Mouse (Mus musculus) frontal cortex, adult (tissue): ENCODE measurements around the gene Hist2h2ab.
"Not testable (repeated sequence)": the region's sequence is repeated elsewhere in the genome, so short reads cannot be mapped to it uniquely, and the experiment has no call there.

Experiments
- ATAC-seq: cut with Nextera tagmentation; 2 replicates; pipeline ENCODE4 v1.9.2; 2017; ENCODE audit warnings: mild to moderate bottlenecking, moderate library complexity, mixed read lengths; ENCODE audit not compliant: low TSS enrichment

Gene Hist2h2ab

DNA sequence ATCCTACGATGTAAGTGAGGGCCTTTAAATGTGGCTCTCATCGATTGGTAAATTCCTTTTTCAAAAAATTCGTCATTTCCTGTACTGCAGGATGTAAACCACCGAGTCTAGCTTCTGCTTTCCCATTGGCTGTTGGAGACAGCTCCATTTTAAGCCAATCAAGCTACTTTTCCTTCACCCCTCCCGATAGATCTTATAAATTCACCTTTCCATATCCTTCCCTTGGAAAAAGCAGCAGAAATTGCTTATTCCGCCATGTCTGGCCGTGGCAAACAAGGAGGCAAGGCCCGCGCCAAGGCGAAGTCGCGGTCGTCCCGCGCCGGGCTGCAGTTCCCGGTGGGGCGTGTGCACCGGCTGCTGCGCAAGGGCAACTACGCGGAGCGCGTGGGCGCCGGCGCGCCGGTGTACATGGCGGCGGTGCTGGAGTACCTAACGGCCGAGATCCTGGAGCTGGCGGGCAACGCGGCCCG is at the start of gene Hist2h2ab, which contains the start of gene Bola1:
Gene Hist2h2ab (plus strand): TSS at position 205 of the 470 bp plus-strand sequence.
Gene Bola1 (minus strand): TSS at position 49 of the 470 bp plus-strand sequence.
- peak; percentile 88 for ATAC-seq

DNA sequence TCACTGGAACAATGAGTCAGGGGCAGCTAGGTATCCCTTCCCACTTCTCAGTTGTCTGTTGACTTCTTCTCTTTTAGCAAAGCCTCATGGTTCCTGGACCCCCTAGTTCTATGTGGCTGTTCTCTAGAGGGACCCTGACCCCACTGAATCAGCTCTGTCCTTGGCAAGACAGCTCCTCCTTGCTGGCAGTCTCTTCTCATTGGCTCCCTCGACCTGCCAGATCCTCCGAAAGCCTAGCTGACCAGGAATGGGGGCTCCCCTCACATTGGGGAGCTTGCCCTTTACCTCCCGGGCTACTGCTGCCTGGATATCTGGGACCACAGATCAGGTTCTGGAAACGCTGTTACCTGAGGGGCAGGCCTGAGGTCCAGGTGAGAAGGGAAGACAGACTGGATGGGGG is 49.4 kb upstream of the Hist2h2ab start:
- no peak for ATAC-seq

DNA sequence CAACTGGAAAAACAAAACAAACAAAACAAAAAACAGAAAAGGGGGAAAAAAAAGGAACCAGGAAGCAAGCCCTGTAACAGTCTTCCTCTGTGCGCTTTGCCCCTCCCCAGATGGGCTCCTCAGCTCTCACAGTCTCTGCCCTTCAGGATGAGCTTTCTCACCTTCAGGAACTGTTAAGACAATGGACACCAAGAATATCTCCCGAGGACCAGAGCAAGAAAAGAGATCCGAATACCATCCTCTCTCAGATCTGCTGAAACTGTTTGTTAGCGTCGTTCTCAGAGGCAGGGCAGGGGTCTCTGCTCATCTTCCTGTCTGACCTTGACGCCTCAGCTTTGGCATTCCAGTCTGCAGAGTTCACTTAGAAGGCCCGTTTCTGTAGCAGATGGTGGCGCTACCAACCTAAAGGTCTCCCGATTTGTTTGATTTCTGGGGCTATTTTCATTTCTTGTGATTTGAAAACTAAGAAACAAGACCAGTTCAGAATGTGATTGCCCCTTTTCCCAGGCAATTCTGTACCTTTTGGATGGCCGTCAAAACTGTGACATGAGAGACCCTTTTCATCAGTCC is 48.6 kb upstream of the Hist2h2ab start:
- ATAC-seq, result no peak

GRCm38 (mm10) chr3:96171583-96172196 is 48.0 kb upstream of the Hist2h2ab start:
- 0 out of 2 replicates have a peak, but pooled peaks have one; percentile 14 for ATAC-seq

- peak; percentile 86 for ATAC-seq
Measured at GRCm38 (mm10) chr3:96172197-96173178, 47.2 kb upstream of the Hist2h2ab start, which contains the start of gene Sf3b4. Gene Sf3b4, plus strand, starts transcription at chr3:96172332.

GRCm38 (mm10) chr3:96173185-96173584 is 46.5 kb upstream of the Hist2h2ab start:
- no peak for ATAC-seq

- ATAC-seq, result not testable (repeated sequence)
Measured at GRCm38 (mm10) chr3:96174042-96174441, 45.6 kb upstream of the Hist2h2ab start.

- ATAC-seq, result no peak
Measured at GRCm38 (mm10) chr3:96175251-96175650, 44.4 kb upstream of the Hist2h2ab start.

DNA sequence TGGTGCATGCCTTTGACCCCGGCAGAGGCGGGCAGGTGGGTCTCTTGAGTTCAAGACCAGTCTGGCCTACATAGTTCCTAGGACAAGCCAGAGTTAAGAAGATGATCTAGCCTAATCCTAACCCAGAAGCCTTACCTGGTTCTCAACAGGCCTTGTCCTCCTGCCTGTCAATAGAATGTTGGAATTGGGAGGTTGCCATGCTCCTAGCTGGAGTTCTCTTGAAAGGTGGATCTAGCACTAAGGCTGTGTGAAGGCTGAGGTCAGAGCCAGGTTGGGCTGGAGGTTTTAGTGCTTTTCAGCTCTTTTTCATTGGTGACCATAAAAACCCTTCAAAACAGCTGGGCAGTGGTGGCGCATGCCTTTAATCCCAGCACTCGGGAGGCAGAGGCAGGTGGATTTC is 41.2 kb upstream of the Hist2h2ab start:
- ATAC-seq, result no peak

GRCm38 (mm10) chr3:96178902-96179301 is 40.8 kb upstream of the Hist2h2ab start:
- ATAC-seq, result no peak

DNA sequence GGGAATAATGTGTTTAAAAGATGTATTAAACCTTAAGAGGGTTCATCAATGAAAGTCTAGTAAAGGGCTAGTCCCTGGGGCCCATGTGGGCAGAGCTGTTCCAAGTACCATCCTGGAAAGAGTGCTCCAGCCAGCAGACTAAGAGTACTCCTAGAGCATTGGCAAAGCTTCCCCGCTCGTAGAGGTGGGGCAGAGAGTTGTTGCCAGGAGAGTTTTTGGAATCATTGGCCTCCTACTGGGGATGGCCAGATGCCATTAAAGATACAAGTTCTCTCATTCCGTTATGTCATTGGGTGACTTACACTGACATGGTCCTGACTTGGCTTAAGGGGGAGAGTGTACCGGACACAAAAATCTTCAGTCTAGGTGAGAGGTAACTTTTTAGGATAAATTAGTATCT is 40.1 kb upstream of the Hist2h2ab start:
- ATAC-seq, result no peak

- ATAC-seq, result peak; percentile 21; the same call in 1 of the 2 replicates
Measured at GRCm38 (mm10) chr3:96180727-96181477, 38.8 kb upstream of the Hist2h2ab start, which contains the start of gene Sv2a. Gene Sv2a, plus strand, starts transcription at chr3:96181151.

GRCm38 (mm10) chr3:96181510-96182381 is 37.9 kb upstream of the Hist2h2ab start:
- peak; percentile 41 for ATAC-seq

DNA sequence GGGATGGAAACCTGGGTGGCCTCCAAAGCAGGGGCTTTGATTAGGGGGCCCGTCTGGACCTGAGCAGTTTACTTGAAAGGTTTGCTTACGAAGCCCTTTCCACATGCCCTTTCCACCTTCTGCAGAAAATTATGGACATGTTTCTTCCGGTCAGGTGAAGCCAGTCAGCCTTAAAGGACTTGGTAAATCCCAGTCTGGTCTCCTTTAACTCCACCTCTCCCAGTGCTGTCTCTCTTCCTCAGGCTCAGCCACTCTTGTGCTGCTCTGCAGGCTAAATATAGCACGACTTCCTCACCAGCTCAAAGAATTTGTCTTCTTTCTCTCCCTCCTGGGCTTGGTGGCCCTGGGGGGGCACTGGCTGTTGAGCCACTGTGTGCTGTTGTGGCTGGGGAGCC is 37.3 kb upstream of the Hist2h2ab start:
- ATAC-seq, result peak; percentile 62

DNA sequence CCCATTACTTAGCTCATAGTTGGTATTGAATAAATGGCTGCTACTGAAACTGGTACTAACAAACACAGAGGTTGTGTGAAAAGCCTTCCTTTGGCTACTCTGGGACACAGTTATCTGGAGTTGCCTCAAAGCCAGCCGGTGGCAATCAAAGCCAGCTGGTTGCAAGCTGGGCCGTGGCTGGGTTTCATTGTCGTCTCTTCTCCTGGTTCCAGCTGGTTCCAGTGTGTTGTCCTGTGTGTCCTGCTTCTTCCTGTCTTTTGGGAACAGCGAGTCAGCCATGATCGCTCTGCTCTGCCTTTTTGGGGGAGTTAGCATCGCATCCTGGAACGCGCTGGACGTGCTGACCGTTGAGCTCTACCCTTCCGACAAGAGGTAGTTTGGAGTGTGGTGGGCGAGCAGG is 26.7 kb upstream of the Hist2h2ab start:
- ATAC-seq, result no peak

DNA sequence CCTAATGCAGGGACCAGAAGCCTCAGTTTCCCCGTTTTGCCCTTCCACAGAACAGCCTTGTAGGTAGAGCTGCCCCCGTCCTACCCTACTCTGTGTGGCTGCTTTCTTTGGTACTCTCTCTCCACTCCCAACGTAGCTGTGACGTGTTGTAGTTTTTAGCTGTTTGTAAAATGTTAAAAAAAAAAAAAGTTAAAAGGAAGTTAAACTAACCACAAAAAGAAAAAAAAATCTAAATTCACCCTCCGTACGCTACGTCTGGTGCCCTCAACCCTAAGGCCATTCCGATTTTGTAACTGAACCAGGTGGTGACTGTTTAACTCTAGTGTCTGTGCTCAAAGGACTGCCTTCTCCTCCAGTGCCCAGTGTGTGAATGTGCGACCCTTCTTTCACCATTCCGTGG is 24.7 kb upstream of the Hist2h2ab start:
- ATAC-seq, result no peak

DNA sequence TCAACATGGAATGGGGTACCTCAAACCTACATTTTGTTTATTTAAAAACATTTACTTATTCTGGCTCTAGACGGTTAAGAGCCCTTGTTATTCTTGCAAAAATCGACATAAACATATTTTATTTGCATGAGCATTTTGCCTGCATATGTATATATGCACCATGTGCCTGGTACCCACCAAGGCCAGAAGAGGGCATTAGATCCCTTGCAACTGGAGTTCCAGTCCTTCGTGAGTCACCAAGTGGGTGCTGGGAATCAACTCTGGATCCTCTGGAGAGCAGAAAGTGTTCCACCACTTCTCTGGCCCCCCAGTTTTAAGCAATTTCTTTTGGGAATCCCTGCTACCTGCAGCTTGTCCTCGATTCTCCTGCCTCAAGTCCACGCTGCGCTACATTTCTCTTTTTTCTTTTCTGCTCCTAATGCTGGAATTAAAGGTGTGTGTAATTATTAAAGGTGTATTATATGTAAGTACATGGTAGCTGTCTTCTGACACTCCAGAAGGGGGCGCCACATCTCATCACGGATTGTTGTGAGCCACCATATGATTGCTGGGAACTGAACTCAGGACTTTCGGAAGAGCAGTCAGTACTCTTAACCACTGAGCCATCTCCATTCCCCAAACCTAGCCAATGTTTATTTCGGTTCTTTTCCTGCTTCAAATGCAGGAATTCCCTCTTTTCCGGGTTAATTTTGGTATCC is 23.9 kb upstream of the Hist2h2ab start:
- ATAC-seq, result no peak

DNA sequence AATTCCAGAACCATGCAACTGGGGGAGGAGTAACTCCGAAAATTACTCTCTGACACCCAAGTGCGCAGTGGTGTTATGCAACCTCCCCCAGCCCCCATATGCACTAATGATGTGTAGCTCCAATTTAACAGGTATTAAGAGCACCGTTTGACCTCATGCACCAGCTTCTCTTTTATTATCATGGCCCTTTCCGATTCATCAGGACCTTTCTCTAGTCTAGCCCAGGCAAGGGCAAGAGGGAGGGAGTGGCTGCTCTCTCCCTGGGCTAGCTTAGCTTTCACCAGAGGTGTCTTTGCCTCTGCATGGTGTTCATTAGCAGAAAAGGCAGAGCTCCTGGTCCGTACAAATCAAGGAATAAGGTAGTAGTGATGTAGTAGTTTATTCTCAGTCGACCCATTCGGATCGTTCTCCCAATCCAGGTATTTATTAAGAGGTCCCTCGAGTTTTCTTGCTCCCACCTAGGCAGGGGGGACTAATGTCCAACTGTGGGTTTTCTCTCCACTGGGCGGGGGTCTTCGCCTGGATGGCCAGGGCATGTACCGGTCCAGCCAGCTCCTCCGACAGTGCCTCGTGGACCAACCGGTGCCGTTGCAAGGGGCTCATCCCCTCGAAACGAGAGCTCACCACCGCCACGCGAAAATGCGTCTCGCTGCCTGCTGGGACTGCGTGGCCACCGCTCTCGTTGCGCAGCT is 23.1 kb upstream of the Hist2h2ab start:
- 0 out of 2 replicates have a peak, but pooled peaks have one; percentile 13 for ATAC-seq

DNA sequence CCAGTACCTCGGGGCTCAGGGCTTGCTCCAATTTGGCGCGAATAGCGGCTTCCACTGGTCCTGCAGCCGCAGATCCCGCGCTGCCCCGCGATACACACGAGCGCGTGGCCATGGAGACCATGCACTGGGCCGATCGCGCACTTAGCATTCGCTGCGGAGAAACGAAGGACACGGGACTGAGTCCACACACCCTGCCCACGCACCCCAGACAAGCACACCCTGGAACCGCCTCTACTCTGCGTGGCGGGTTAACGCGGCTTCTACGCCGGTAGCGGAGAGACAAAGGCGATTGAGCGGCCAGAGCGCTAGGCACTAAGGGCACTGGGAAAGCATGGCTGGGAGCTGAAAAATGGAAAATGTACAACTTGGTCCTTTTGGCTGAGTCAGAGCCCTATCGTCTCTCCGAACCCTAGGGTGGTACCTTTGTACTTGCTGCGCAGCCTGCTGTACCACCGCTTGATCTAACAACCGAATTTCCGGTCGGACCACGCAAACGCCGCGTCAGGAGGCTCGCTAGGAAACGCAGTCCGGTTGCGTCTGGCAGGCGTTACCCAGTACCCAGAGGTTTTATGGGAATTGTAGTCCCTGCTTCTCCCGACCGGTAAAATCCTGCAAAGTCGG is 22.4 kb upstream of the Hist2h2ab start:
- peak; percentile 90 for ATAC-seq
